In genomic region chr10:128913219-128913618, GRCm38 (mm10) we compare ENCODE assay signal across 8 mouse cellular contexts. TPM values are rescaled to one million over a fixed set of nuclear protein-coding genes. Genes with fewer than 3 reads are reported as not detected.
DNase-seq lines count a peak whose midpoint lies in the region; ATAC-seq and TF ChIP-seq lines count a peak whose summit lies in the region.

No protein-coding gene starts in this region.

- peak; percentile 81 for DNase-seq in CD4-positive helper T cell, adult 2 months (ENCODE audit: low read depth, low spot score)
- DNase-seq in adrenal gland, postnatal 25 days: peak; percentile 89
- peak; percentile 96 for DNase-seq in embryonic facial prominence, embryonic 11.5 days (ENCODE audit: low spot score)
- DNase-seq in heart, adult 2 months: peak; percentile 83 to 86
- DNase-seq in kidney, postnatal 25 days: peak; percentile 90 to 97
- peak; percentile 88 for DNase-seq in liver, postnatal 0 days
- DNase-seq in thymus, adult 18-20 months: peak; percentile 55 to 59

- peak; percentile 58; the same call in 1 of the 2 replicates for TF ChIP-seq EP300 in heart, adult 2 months (IDR thresholded peaks at IDR 0.05; ENCODE audit: insufficient read depth, low read depth, low read length)
- no peak for TF ChIP-seq EP300 in liver, postnatal 0 days (IDR thresholded peaks at IDR 0.05; ENCODE audit: low read depth)

- TF ChIP-seq POLR2A in heart, adult 2 months (IDR thresholded peaks at IDR 0.05; ENCODE audit: insufficient read depth, low read depth, low read length): no peak

- no peaks in the 10 kb centered on the region; the same call in 1 of the 2 replicates for H3K36me3 ChIP-seq in embryonic facial prominence, embryonic 11.5 days (replicated peaks; ENCODE audit: control insufficient read depth, insufficient read depth, low read depth, low read length)
- H3K36me3 ChIP-seq in heart, adult 2 months (ENCODE audit: control insufficient read depth, insufficient read depth, low read length): no peaks in the 10 kb centered on the region
- 0 out of 2 replicates have a peak, but pooled peaks cover 17% of the 10 kb centered on the region for H3K36me3 ChIP-seq in liver, postnatal 0 days (replicated peaks; ENCODE audit: insufficient read depth, low read length)

- H3K9ac ChIP-seq in embryonic facial prominence, embryonic 11.5 days (replicated peaks; ENCODE audit: low read length): no peak overlapping the region
- no peak overlapping the region for H3K9ac ChIP-seq in heart, adult 2 months (ENCODE audit: low read depth, low read length)
- H3K9ac ChIP-seq in liver, postnatal 0 days (replicated peaks): no peak overlapping the region

- no peak overlapping the region for H3K4me2 ChIP-seq in embryonic facial prominence, embryonic 11.5 days (ENCODE audit: low read depth, low read length)
- no peak overlapping the region for H3K4me2 ChIP-seq in liver, postnatal 0 days (ENCODE audit: low read depth, low read length)

- no peak for ATAC-seq in embryonic facial prominence, embryonic 11.5 days (replicated peaks; ENCODE audit: insufficient number of reproducible peaks, low FRiP score, low TSS enrichment, low read depth)
- ATAC-seq in liver, postnatal 0 days: peak; percentile 32
- peak; percentile 78 for ATAC-seq in neutrophil, adult 5-6 weeks (ENCODE audit: extremely low read depth, insufficient number of reproducible peaks, low FRiP score, poor library complexity, severe bottlenecking)

- intact Hi-C loops in heart, adult 2 months (cut with DNase I): no loop called here

- no peaks in the 10 kb centered on the region for H3K27me3 ChIP-seq in embryonic facial prominence, embryonic 11.5 days (ENCODE audit: control insufficient read depth, insufficient read depth, low read length)
- no peaks in the 10 kb centered on the region for H3K27me3 ChIP-seq in heart, adult 2 months (ENCODE audit: control insufficient read depth, insufficient read depth, low read length)
- H3K27me3 ChIP-seq in liver, postnatal 0 days (ENCODE audit: insufficient read depth, low read length): peaks cover 3% of the 10 kb centered on the region

- no peak overlapping the region for H3K4me3 ChIP-seq in embryonic facial prominence, embryonic 11.5 days (ENCODE audit: low read depth, low read length)
- no peak overlapping the region for H3K4me3 ChIP-seq in heart, adult 2 months
- no peak overlapping the region for H3K4me3 ChIP-seq in liver, postnatal 0 days (ENCODE audit: low read depth, low read length)

- no peaks in the 10 kb centered on the region for H3K79me2 ChIP-seq in heart, adult 2 months (replicated peaks; ENCODE audit: control insufficient read depth, insufficient read depth, low read length)

- 8% methylated on average over 5 of the region's 5 CpGs for WGBS in embryonic facial prominence, embryonic 11.5 days
- WGBS in heart, adult 2 months: 6% methylated on average over 5 of the region's 5 CpGs
- WGBS in liver, postnatal 0 days (ENCODE audit: insufficient replicate concordance): 14% methylated on average over 5 of the region's 5 CpGs

- TF ChIP-seq CTCF in heart, adult 2 months (IDR thresholded peaks at IDR 0.05): peak; percentile 99; the same call in 1 of the 2 replicates
- TF ChIP-seq CTCF in liver, postnatal 0 days (IDR thresholded peaks at IDR 0.05; ENCODE audit: low read depth): peak; percentile 97

- no peaks in the 10 kb centered on the region for H3K4me1 ChIP-seq in embryonic facial prominence, embryonic 11.5 days (ENCODE audit: control insufficient read depth, insufficient read depth, low read length)
- peaks cover 1% of the 10 kb centered on the region; the same call in 1 of the 2 replicates for H3K4me1 ChIP-seq in heart, adult 2 months (ENCODE audit: control insufficient read depth, insufficient read depth, low read length)
- peaks cover 5% of the 10 kb centered on the region; the same call in 1 of the 2 replicates for H3K4me1 ChIP-seq in liver, postnatal 0 days (ENCODE audit: insufficient read depth)

- no peaks in the 10 kb centered on the region for H3K9me3 ChIP-seq in embryonic facial prominence, embryonic 11.5 days (replicated peaks; ENCODE audit: control insufficient read depth, low read length)
- no peaks in the 10 kb centered on the region for H3K9me3 ChIP-seq in liver, postnatal 0 days (ENCODE audit: low read length)

- no peak overlapping the region for H3K27ac ChIP-seq in embryonic facial prominence, embryonic 11.5 days (replicated peaks; ENCODE audit: low read depth, low read length)
- no peak overlapping the region for H3K27ac ChIP-seq in heart, adult 2 months
- H3K27ac ChIP-seq in liver, postnatal 0 days (ENCODE audit: low read depth): no peak overlapping the region

RNA-seq across cellular contexts. Expression of gene Rdh5, which starts 9.5 kb away (rescaled TPM):
- 7.7 and 15.9 TPM in 2 replicates for total RNA-seq in adrenal gland, postnatal 25 days (2021)
- polyA plus RNA-seq in embryonic facial prominence, embryonic 11.5 days (2014; fragmentation: Nextera tagmentation; extraction: Ambion mirVana): 9.2 and 11.4 TPM in 2 replicates
- total RNA-seq in heart, adult 2 months (2021): 1 to 10 TPM; 5.2 to 5.9 TPM
- polyA plus RNA-seq in heart, adult 2 months (2012; rRNA removed): 19.4 and 24.9 TPM in 2 replicates
- polyA plus RNA-seq in liver, postnatal 0 days (2015; fragmentation: Nextera tagmentation; extraction: Ambion mirVana): 54.5 and 63.1 TPM in 2 replicates
- total RNA-seq in neutrophil, adult 5-6 weeks (2017): 7.4 and 9.5 TPM in 2 replicates

RNA-seq across cellular contexts. Expression of gene Bloc1s1, which starts 10.6 kb away (rescaled TPM):
- 189 and 195 TPM in 2 replicates for total RNA-seq in adrenal gland, postnatal 25 days (2021)
- polyA plus RNA-seq in embryonic facial prominence, embryonic 11.5 days (2014; fragmentation: Nextera tagmentation; extraction: Ambion mirVana): 196 and 213 TPM in 2 replicates
- total RNA-seq in heart, adult 2 months (2021): 100 to 1,000 TPM; 181 to 201 TPM
- 229 and 234 TPM in 2 replicates for polyA plus RNA-seq in heart, adult 2 months (2012; rRNA removed)
- 128 and 130 TPM in 2 replicates for polyA plus RNA-seq in liver, postnatal 0 days (2015; fragmentation: Nextera tagmentation; extraction: Ambion mirVana)
- 58.3 and 85.6 TPM in 2 replicates for total RNA-seq in neutrophil, adult 5-6 weeks (2017)

RNA-seq across cellular contexts. Expression of gene Cd63, which starts 12.4 kb away (rescaled TPM):
- 238 and 302 TPM in 2 replicates for total RNA-seq in adrenal gland, postnatal 25 days (2021)
- polyA plus RNA-seq in embryonic facial prominence, embryonic 11.5 days (2014; fragmentation: Nextera tagmentation; extraction: Ambion mirVana): 324 and 334 TPM in 2 replicates
- 100 to 1,000 TPM; 132 to 156 TPM for total RNA-seq in heart, adult 2 months (2021)
- polyA plus RNA-seq in heart, adult 2 months (2012; rRNA removed): 83.2 and 101 TPM in 2 replicates
- polyA plus RNA-seq in liver, postnatal 0 days (2015; fragmentation: Nextera tagmentation; extraction: Ambion mirVana): 271 and 296 TPM in 2 replicates
- 22.8 and 30.5 TPM in 2 replicates for total RNA-seq in neutrophil, adult 5-6 weeks (2017)

RNA-seq across cellular contexts. Expression of gene Itga7, which starts 20.4 kb away (rescaled TPM):
- total RNA-seq in adrenal gland, postnatal 25 days (2021): 9.6 and 10.2 TPM in 2 replicates
- 2.3 and 2.7 TPM in 2 replicates for polyA plus RNA-seq in embryonic facial prominence, embryonic 11.5 days (2014; fragmentation: Nextera tagmentation; extraction: Ambion mirVana)
- total RNA-seq in heart, adult 2 months (2021): 100 to 1,000 TPM; 140 to 155 TPM
- 151 and 206 TPM in 2 replicates for polyA plus RNA-seq in heart, adult 2 months (2012; rRNA removed)
- polyA plus RNA-seq in liver, postnatal 0 days (2015; fragmentation: Nextera tagmentation; extraction: Ambion mirVana): 0.66 and 0.70 TPM in 2 replicates
- total RNA-seq in neutrophil, adult 5-6 weeks (2017): 0.25 and 0.35 TPM in 2 replicates

RNA-seq across cellular contexts. Expression of gene Gdf11, which starts 21.7 kb away (rescaled TPM):
- 1.5 and 1.9 TPM in 2 replicates for total RNA-seq in adrenal gland, postnatal 25 days (2021)
- 10.5 and 10.9 TPM in 2 replicates for polyA plus RNA-seq in embryonic facial prominence, embryonic 11.5 days (2014; fragmentation: Nextera tagmentation; extraction: Ambion mirVana)
- 1 to 10 TPM; 2.0 to 2.5 TPM for total RNA-seq in heart, adult 2 months (2021)
- polyA plus RNA-seq in heart, adult 2 months (2012; rRNA removed): 0.78 and 1.1 TPM in 2 replicates
- polyA plus RNA-seq in liver, postnatal 0 days (2015; fragmentation: Nextera tagmentation; extraction: Ambion mirVana): 0.17 and 0.23 TPM in 2 replicates
- 19.9 and 22.1 TPM in 2 replicates for total RNA-seq in neutrophil, adult 5-6 weeks (2017)
